Mouse (Mus musculus) MEL (cell line): ENCODE data around the gene Dcps.

ENCODE experiments used
- BHLHE40 ChIP-seq: IDR thresholded peaks from 2 replicates; pipeline ENCODE4 v1.6.1; 2012; ENCODE audit warnings: low read depth, mild to moderate bottlenecking, inconsistent platforms, low read length, improper control_type of control experiment, borderline replicate concordance
- CHD2 ChIP-seq: IDR thresholded peaks from 2 replicates; pipeline ENCODE4 v1.6.1; 2011; ENCODE audit warnings: low read length, improper control_type of control experiment
- CTCF ChIP-seq, 3 experiments: IDR thresholded peaks in 2 of 3; conservative IDR thresholded peaks in 1 of 3; 2 replicates each; pipeline ENCODE4 v1.5.1; 2011 to 2012; ENCODE audit warnings: low read length in 3 of 3, low read depth in 2 of 3, mild to moderate bottlenecking in 2 of 3, improper control_type of control experiment in 1 of 3, inconsistent platforms in 1 of 3, mixed read lengths in 1 of 3, moderate library complexity in 1 of 3; ENCODE audit not compliant: control insufficient read depth in 1 of 3, insufficient read depth in 1 of 3, poor library complexity in 1 of 3, severe bottlenecking in 1 of 3
- GATA1 ChIP-seq: IDR thresholded peaks from 2 replicates; pipeline ENCODE4 v1.6.1; 2011; ENCODE audit warnings: low read depth, low read length, improper control_type of control experiment
- POLR2A ChIP-seq, 2 experiments: IDR thresholded peaks; 2 replicates each; pipeline ENCODE4 v1.6.1; 2011 to 2012; ENCODE audit warnings: low read length in 2 of 2, mild to moderate bottlenecking in 2 of 2, control low read depth in 1 of 2, improper control_type of control experiment in 1 of 2, low read depth in 1 of 2, moderate library complexity in 1 of 2; ENCODE audit not compliant: control insufficient read depth in 1 of 2, insufficient read depth in 1 of 2, poor library complexity in 1 of 2
- POLR2AphosphoS2 ChIP-seq: IDR thresholded peaks from 2 replicates; pipeline ENCODE4 v1.6.1; 2011; ENCODE audit warnings: low read length, improper control_type of control experiment
- SIN3A ChIP-seq: IDR thresholded peaks from 2 replicates; pipeline ENCODE4 v1.6.1; 2012; ENCODE audit warnings: low read length, improper control_type of control experiment, inconsistent platforms
- TAL1 ChIP-seq: IDR thresholded peaks from 2 replicates; pipeline ENCODE4 v1.6.1; 2012; ENCODE audit warnings: mild to moderate bottlenecking, inconsistent platforms, low read length, moderate library complexity, mixed read lengths
- USF1 ChIP-seq: IDR thresholded peaks from 2 replicates; pipeline ENCODE4 v1.6.1; 2014; ENCODE audit warnings: low read depth, mild to moderate bottlenecking, inconsistent platforms, low read length, improper control_type of control experiment, moderate library complexity
- ZC3H11A ChIP-seq: IDR thresholded peaks from 2 replicates; pipeline ENCODE4 v1.6.1; 2012; ENCODE audit warnings: low read depth, mild to moderate bottlenecking, inconsistent platforms, low read length, improper control_type of control experiment

DNA sequence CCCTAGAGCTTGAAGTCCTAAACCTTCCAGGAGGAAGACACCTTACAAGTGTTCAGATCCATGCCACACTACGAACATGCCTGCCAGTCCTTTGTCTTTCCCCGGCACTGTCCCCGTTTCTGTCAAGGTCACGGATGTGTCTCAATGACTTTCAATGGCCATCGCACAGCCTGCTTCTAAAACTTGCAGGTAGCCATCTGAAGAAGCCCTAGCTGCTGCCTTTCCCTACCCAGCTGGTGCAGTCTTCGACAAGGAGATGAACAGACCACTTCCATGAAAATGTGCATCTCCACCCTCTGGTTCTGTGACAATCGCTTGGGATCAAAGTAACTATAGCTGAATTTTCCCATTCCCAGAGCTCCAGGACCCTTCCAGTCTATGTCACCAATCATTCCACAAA lies 64.4 kb downstream of the Dcps start:
- TF ChIP-seq CHD2, result no peak
- no peak for TF ChIP-seq POLR2A (IDR thresholded peaks at IDR 0.05; ENCODE audit: control insufficient read depth in 1 of 2, insufficient read depth in 1 of 2, low read depth in 1 of 2, low read length in 2 of 2, poor library complexity in 1 of 2)
- TF ChIP-seq CTCF (IDR thresholded peaks at IDR 0.05 in 2 of 3, conservative IDR thresholded peaks at IDR 0.05 in 1 of 3; ENCODE audit: control insufficient read depth in 1 of 3, insufficient read depth in 1 of 3, low read depth in 2 of 3, low read length in 3 of 3, poor library complexity in 1 of 3, severe bottlenecking in 1 of 3), result no peak
- no peak for TF ChIP-seq BHLHE40
- no peak for TF ChIP-seq POLR2AphosphoS2
- TF ChIP-seq USF1, result no peak
- no peak for TF ChIP-seq TAL1
- TF ChIP-seq GATA1, result no peak
- no peak for TF ChIP-seq SIN3A
- no peak for TF ChIP-seq ZC3H11A
